Mouse (Mus musculus) bone marrow, adult 2 months (tissue): ENCODE results near the gene Rdh5. TPM values are rescaled to one million over a fixed set of nuclear protein-coding genes. Genes with fewer than 3 reads are reported as not detected.

ENCODE experiments used
- H3K27ac ChIP-seq: fragments of 200-500 bp; 2 replicates; pipeline ENCODE4 v1.5.1; 2012; ENCODE audit warnings: low read depth, mild to moderate bottlenecking, control low read depth, inconsistent platforms, low read length; ENCODE audit not compliant: control insufficient read depth, poor library complexity, insufficient read depth
- H3K4me1 ChIP-seq: fragments of 200-500 bp; 2 replicates; pipeline ENCODE4 v1.6.1; 2011; ENCODE audit warnings: low read length; ENCODE audit not compliant: control insufficient read depth, insufficient read depth
- H3K4me3 ChIP-seq: fragments of 200-500 bp; replicated peaks from 2 replicates; pipeline ENCODE3; 2011; ENCODE audit warnings: mild to moderate bottlenecking, low read depth, low read length, control low read depth; ENCODE audit not compliant: control insufficient read depth
- CTCF ChIP-seq: fragments of 200-500 bp; IDR thresholded peaks from 2 replicates; pipeline ENCODE4 v1.5.1; 2011; ENCODE audit warnings: low read length, control low read depth; ENCODE audit not compliant: control insufficient read depth, insufficient read depth
- POLR2A ChIP-seq: fragments of 200-500 bp; IDR thresholded peaks from 2 replicates; pipeline ENCODE4 v1.6.1; 2011; ENCODE audit warnings: low read depth, mild to moderate bottlenecking, control low read depth, low read length, borderline replicate concordance; ENCODE audit not compliant: control insufficient read depth
- WGBS: fragments of 180-500 bp; shearing (Covaris S2); methylation state at CpG from one replicate; pipeline ENCODE4 v1.1.7; 2018; 5-methylcytosine and 5-hydroxymethylcytosine counted together
- polyA plus RNA-seq: library from polyadenylated mRNA; stranded (reverse); fragments of >200 nt; gene quantifications from 2 replicates; pipeline ENCODE4 v1.2.4, GENCODE M21; 2011; ENCODE audit warnings: low replicate concordance; ENCODE audit not compliant: missing spikeins, insufficient read depth, insufficient read length

Gene Rdh5
- polyA plus RNA-seq, 1 experiment: 6.2 TPM

DNA sequence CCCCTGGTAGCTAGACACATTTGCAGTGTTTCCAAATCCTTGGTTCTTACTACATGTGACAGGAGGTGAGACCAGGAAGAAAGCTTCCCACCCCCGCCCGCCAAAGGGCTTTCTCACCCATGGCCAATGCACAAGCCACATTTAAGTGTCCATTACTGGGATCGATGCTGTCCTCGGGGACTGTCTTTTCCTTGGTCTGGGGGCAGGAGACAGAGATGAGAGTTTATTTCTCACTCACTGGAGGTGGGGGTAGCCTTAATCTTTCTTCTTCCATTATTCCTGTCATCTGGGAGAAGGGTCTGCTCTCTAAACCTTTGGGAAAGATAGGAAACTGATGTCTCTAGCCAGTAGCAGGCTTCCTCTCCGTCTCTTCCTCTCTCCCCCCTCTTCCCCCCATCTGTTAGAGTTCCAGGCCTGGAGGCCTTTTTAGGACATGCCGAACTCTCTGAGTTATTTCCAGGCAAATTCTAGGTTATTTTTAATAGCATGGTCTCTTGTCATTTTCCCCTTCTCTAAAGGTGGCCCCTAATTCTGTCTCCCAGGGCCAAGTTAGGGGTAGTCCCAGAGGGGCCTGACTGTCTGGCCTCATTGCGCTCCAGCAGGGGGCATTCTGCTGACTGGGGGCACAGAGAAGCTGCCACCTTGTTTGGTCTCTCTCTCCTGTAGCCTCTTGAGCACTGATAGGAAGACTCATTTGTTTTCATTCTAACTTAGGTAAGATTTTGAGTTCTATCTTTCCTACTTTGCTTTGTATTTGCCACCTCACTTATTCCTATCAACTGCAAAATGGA lies 12.5 kb upstream of the Rdh5 start:
- H3K4me1 ChIP-seq: no peaks in the 10 kb centered on the region

DNA sequence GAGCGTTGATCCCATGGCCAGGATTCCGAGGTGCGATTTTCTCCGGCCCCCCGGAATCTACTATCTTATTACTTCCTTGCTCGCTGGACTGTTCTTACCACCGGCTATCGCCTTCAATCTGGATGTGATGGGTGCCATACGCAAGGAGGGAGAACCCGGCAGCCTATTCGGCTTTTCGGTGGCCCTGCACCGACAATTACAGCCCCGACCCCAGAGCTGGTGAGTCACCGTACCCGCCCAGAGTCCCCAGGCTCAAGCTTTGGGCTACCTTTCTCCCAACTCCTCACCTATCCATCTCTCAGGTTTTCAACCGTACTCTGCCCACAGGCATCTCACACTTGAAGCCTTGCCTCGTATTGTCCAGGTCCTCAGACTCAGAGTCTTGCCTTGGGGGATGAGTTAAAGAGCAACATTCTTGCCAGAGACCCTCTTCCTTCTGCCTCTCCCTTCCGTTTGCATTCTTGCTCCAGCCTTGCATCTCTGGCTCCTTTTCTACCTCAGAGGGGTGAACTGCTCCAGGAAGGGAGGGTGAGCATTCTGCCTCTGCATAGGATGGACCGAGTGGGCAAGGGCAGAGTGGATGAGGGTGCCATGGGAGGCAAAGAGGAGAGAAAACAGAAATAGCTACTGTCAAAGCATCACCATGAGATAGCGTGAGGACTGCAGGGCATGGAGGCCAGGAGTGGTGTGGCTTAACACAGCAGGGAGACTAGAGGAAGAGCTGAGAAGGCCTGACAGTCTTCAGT lies 11.5 kb upstream of the Rdh5 start:
- no peak overlapping the region for H3K27ac ChIP-seq
- 8% methylated on average over 21 of the region's 21 CpGs for WGBS
- H3K4me1 ChIP-seq: no peaks in the 10 kb centered on the region
- H3K4me3 ChIP-seq: no peak overlapping the region
- TF ChIP-seq POLR2A (no peak), CTCF (no peak)

More for the DNA sequence above, 12.5 kb upstream of the Rdh5 start:
- H3K4me3 ChIP-seq: no peak overlapping the region
- WGBS: 71% methylated on average over 7 of the region's 7 CpGs
- no peak for TF ChIP-seq POLR2A
- no peak for TF ChIP-seq CTCF
- H3K27ac ChIP-seq: no peak overlapping the region

DNA sequence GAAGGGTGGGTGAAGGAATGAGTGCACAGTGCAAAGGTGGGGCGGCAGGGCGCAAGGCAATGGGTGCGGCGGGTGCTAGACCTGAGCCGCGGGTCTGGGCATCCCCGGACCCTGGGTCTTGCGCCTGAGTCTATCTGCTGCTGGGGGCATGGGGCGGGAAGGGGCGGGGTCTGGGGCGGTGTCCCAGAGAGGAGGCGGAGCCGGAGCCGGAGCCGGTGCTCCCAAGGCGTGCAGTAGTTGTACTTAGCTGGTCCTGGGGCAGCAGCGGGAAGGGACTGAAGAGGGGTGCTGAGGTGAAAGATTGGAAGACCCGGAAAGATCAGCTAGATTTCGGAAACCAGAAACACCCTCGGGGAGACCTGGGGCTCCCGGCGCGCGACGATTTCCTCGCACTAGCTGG lies 10.9 kb upstream of the Rdh5 start, which contains the start of gene Itga7:
TSS of gene Itga7 (plus strand) at position 245 of the 400 bp plus-strand sequence.
- no peak within 1 kb of the TSS for H3K4me3 ChIP-seq

DNA sequence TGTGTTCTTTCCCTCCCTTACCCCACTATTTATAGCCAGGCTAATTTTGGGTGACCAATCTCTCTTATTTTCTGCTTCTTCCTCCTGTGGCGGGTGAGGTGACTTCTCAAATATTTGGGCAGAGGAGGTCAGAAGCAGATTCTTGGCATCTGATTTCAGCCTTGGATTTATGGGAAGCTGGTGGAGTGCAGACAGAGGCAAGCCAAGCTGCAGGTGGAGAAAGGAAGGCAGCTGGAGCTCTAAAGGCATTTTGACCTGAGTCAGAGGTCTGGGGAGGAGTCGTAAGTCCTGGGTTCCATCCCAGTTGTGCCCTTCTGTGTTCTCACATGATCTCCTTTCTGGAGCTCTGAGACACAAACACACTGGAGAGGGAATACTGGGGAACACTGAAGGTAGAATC lies 8.8 kb upstream of the Rdh5 start:
- no peak overlapping the region for H3K27ac ChIP-seq
- TF ChIP-seq CTCF (no peak), POLR2A (no peak)
- 41% methylated on average over 2 of the region's 2 CpGs for WGBS

More for the DNA sequence above, 10.9 kb upstream of the Rdh5 start, which contains the start of gene Itga7:
- WGBS: 2% methylated on average over 26 of the region's 26 CpGs
- H3K4me1 ChIP-seq: no peaks in the 10 kb centered on the region
- H3K27ac ChIP-seq: no peak within 1 kb of the TSS
- TF ChIP-seq POLR2A (no peak), CTCF (no peak)

DNA sequence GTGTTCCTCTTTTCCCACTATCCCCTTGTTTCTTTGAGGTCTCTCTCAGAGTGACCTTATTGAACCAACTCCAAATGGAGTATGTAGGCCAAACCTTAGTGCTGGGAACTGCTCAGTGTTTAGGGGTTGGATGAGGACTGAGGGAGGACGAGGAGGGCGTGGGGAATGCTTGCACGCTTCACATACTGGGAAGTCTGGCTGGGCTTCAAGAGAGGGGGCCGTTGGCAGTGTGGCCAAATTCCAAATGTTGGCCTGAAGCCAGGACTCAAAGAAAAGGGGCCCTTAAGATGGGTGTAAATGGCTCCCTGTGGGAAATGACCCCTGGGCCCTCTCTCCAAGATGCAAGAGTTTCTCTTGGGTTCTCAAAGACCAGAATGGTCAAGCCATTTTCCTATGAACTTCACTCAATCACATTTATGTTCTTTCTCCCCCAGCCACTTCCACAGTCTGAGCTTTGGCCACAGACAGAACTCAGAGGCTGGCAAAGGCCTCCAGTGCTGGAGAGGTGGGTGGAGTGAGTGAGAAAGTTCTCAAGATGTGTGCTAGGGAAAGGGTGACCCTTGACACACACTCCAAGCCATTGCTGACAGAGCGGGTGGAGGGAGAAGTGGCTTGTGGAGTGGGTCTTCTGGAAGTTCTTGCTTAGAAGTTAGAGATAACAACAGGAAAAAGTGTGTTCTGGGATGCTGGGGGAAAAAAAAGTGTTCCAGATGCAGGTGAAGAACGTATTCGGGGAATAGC lies 7.1 kb upstream of the Rdh5 start:
- Histone ChIP-seq H3K4me3 (no peak overlapping the region), H3K27ac (no peak overlapping the region), H3K4me1 (no peaks in the 10 kb centered on the region)
- TF ChIP-seq POLR2A: no peak
- TF ChIP-seq CTCF: no peak
- 81% methylated on average over 7 of the region's 7 CpGs for WGBS

More for the DNA sequence above, 8.8 kb upstream of the Rdh5 start:
- no peaks in the 10 kb centered on the region for H3K4me1 ChIP-seq
- H3K4me3 ChIP-seq: no peak overlapping the region

DNA sequence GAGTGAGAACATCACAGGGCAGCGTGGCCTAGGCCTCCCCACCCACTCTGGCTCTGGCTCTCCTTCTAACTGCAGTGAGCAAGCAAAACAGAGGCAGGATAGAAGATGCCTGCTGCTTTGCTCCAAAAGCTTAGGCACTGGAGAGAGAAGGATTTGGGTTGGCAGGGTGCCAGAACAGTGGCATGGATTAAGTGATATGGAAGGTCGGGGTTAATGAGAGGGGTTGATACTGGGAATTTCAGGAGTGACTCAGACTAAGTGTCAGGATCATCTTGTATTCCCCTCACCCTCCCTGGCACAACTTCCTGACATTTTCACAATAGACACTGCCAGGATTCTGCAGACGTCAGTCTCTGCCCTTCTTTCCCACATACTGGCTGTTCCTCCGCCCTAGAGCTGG lies 5.7 kb upstream of the Rdh5 start:
- Histone ChIP-seq H3K27ac (no peak overlapping the region), H3K4me1 (peaks cover 1% of the 10 kb centered on the region; the same call in 1 of the 2 replicates), H3K4me3 (no peak overlapping the region)
- WGBS: 68% methylated on average over 4 of the region's 4 CpGs
- TF ChIP-seq POLR2A: no peak
- no peak for TF ChIP-seq CTCF

DNA sequence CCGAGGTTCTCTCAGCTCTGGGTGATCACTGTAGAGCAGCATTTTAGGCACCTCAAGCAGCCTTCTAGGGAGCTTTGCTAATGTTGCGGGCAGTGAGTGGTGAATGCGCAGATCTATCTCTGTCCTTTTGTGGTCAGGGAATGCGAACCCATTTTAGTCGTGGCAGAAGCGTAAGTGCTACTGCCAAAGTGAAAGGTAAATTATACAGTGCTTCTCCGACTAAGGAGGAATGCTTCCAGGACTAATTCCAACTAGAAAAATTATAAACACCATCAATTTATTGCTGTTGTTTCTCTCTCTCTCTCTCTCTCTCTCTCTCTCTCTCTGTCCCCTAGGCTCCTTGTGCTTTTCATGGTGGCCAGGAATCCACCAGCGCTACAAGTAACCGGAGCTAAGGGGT lies 1.2 kb upstream of the Rdh5 start, which contains the start of gene Bloc1s1:
TSS of gene Bloc1s1 (minus strand) at position 101 of the 400 bp plus-strand sequence.
- peaks cover 1% of the 10 kb centered on the region; the same call in 1 of the 2 replicates for H3K4me1 ChIP-seq
- peak within 1 kb of the TSS; percentile 90 for H3K4me3 ChIP-seq
- WGBS: 37% methylated on average over 9 of the region's 9 CpGs
- peak within 1 kb of the TSS; percentile 94 for H3K27ac ChIP-seq
- TF ChIP-seq CTCF (no peak), POLR2A (no peak)

DNA sequence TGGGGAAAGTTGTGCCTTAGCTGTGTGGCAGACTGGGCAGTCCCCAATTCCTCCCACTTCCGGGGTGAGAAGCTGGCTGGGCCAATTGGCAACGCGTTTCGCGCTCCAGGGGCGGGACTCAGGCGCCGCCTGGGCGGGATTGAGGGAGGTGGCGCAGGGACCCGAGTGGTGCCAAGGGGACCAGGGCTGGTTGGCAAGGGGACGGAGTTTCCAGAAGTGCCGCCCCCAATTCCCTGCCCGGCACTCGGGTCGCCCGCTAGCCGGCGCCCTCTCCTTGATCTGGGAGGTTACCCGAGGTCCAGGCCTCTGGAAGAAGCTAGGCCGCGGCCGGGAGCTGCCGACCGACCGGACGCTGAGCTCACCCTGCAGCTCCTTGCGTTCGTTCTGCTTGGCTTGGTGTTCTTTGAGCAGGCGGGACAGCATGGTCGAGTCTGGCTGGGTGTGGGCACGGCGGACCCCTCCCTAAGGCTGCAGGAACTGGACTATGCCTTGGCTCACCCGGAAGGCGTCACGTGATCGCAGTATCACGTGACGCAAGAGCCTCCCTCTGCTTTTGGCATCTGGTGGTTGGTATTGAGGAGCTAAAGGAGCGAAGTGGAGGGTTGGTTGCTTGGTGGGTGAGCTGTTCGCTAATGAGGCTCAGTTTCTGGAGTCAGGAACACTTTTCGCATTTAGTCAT lies 464 bp upstream of the Rdh5 start:
- WGBS: under 1% methylated on average over 42 of the region's 42 CpGs
- TF ChIP-seq POLR2A (peak; percentile 60; the same call in 1 of the 2 replicates), CTCF (no peak)
- Histone ChIP-seq H3K4me3 (peak overlapping the region; percentile 90), H3K27ac (peak overlapping the region; percentile 94), H3K4me1 (peaks cover 1% of the 10 kb centered on the region; the same call in 1 of the 2 replicates)
